Comparison of ENCODE assay signal across 14 mouse cellular contexts in the genomic region with DNA sequence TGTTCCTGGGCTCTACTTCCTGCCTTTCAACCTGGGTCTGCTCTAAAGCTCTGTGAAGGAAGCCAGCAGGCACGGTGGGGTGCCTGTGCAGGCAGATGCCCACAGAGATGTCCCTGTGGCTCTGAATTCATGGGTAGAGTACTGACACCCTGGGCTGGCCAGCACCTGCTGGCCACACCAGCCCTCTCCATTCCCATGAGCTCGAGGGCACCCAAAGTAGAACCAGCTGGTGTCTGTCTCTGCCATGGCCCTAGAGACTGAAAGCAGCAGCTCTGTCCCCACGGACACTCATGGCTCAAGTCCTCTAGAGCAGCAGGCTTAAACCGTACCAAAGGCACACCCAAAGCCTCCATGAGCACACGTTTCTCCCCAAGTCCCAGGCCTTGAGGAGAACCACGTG.
"Had no signal": no experiment of that assay in that cellular context is flagged by ENCODE, and none has a peak within 500 bp of the region (broad histone marks: within the 10 kb centered on the region; RNA-seq: fewer than 3 reads in every experiment).

No protein-coding gene starts in this region.

- DNase-seq: kidney, adult 9 months; kidney, postnatal 36 days; lung, embryonic 14.5 days; lung, postnatal 14 days had no signal

- ATAC-seq: inflammation-experienced regulatory T-cells, adult 6 months; intestine, postnatal 0 days; midbrain, embryonic 16.5 days had no signal

- H3K27me3 ChIP-seq: limb, embryonic 15.5 days; megakaryocyte, embryonic 14.5 days; midbrain, embryonic 12.5 days; neural tube, embryonic 15.5 days had no signal

- H3K36me3 ChIP-seq: limb, embryonic 15.5 days; midbrain, embryonic 12.5 days; neural tube, embryonic 15.5 days had no signal

- H3K4me3 ChIP-seq: limb, embryonic 15.5 days; megakaryocyte, embryonic 14.5 days; midbrain, embryonic 12.5 days; neural tube, embryonic 15.5 days had no signal

- H3K9ac ChIP-seq: limb, embryonic 15.5 days; lung, embryonic 14.5 days; midbrain, embryonic 12.5 days; neural tube, embryonic 15.5 days had no signal

- H3K4me2 ChIP-seq: limb, embryonic 15.5 days; lung, embryonic 14.5 days; midbrain, embryonic 12.5 days; neural tube, embryonic 15.5 days had no signal

- H3K9me3 ChIP-seq: limb, embryonic 15.5 days; megakaryocyte, embryonic 14.5 days; midbrain, embryonic 12.5 days; neural tube, embryonic 15.5 days had no signal

- H3K27ac ChIP-seq: kidney, postnatal 0 days; limb, embryonic 15.5 days; macrophage; midbrain, embryonic 12.5 days; neural tube, embryonic 15.5 days; stomach, postnatal 0 days had no signal
